Mouse (Mus musculus): Measurements from ENCODE around the gene Skap2. TPM values are rescaled to one million over a fixed set of nuclear protein-coding genes. Genes with fewer than 3 reads are reported as not detected.

The Skap2 gene
- polyA plus RNA-seq, 1 experiment: 15.2 TPM

GRCm38 (mm10) chr6:51850030-51850817, 162.1 kb downstream of the Skap2 start:
- no peak for TF ChIP-seq POLR2A (IDR thresholded peaks at IDR 0.05; ENCODE audit: control insufficient read depth, low read depth, low read length)
- TF ChIP-seq CTCF (IDR thresholded peaks at IDR 0.05; ENCODE audit: control insufficient read depth, insufficient read depth, insufficient replicate concordance, low read depth, low read length): no peak
- H3K4me3 ChIP-seq (ENCODE audit: control insufficient read depth, low read depth, low read length): no peak overlapping the region
- no peak overlapping the region for H3K27ac ChIP-seq (ENCODE audit: control insufficient read depth, insufficient read depth, low read depth, low read length)
- no peaks in the 10 kb centered on the region for H3K27me3 ChIP-seq (ENCODE audit: control insufficient read depth, insufficient read depth, low read length)
- no peaks in the 10 kb centered on the region for H3K36me3 ChIP-seq (ENCODE audit: control insufficient read depth, insufficient read depth, low read length)
- no peaks in the 10 kb centered on the region for H3K4me1 ChIP-seq (ENCODE audit: control insufficient read depth, insufficient read depth, low read length)

GRCm38 (mm10) chr6:51849561-51849960, 162.8 kb downstream of the Skap2 start:
- no peaks in the 10 kb centered on the region for H3K27me3 ChIP-seq (ENCODE audit: control insufficient read depth, insufficient read depth, low read length)
- TF ChIP-seq CTCF (IDR thresholded peaks at IDR 0.05; ENCODE audit: control insufficient read depth, insufficient read depth, insufficient replicate concordance, low read depth, low read length) (no peak), POLR2A (IDR thresholded peaks at IDR 0.05; ENCODE audit: control insufficient read depth, low read depth, low read length) (no peak)

GRCm38 (mm10) chr6:51844106-51844505, 168.2 kb downstream of the Skap2 start:
- TF ChIP-seq POLR2A (IDR thresholded peaks at IDR 0.05; ENCODE audit: control insufficient read depth, low read depth, low read length): no peak
- no peak for TF ChIP-seq CTCF (IDR thresholded peaks at IDR 0.05; ENCODE audit: control insufficient read depth, insufficient read depth, insufficient replicate concordance, low read depth, low read length)
- H3K27ac ChIP-seq (ENCODE audit: control insufficient read depth, insufficient read depth, low read depth, low read length): no peak overlapping the region

More at GRCm38 (mm10) chr6:51849561-51849960, 162.8 kb downstream of the Skap2 start:
- H3K36me3 ChIP-seq (ENCODE audit: control insufficient read depth, insufficient read depth, low read length): no peaks in the 10 kb centered on the region
- H3K27ac ChIP-seq (ENCODE audit: control insufficient read depth, insufficient read depth, low read depth, low read length): no peak overlapping the region
- no peaks in the 10 kb centered on the region for H3K4me1 ChIP-seq (ENCODE audit: control insufficient read depth, insufficient read depth, low read length)
- H3K4me3 ChIP-seq (ENCODE audit: control insufficient read depth, low read depth, low read length): no peak overlapping the region

GRCm38 (mm10) chr6:51843081-51843480, 169.3 kb downstream of the Skap2 start:
- no peaks in the 10 kb centered on the region for H3K4me1 ChIP-seq (ENCODE audit: control insufficient read depth, insufficient read depth, low read length)
- no peak for TF ChIP-seq CTCF (IDR thresholded peaks at IDR 0.05; ENCODE audit: control insufficient read depth, insufficient read depth, insufficient replicate concordance, low read depth, low read length)
- TF ChIP-seq POLR2A (IDR thresholded peaks at IDR 0.05; ENCODE audit: control insufficient read depth, low read depth, low read length): no peak
- H3K4me3 ChIP-seq (ENCODE audit: control insufficient read depth, low read depth, low read length): no peak overlapping the region
- no peaks in the 10 kb centered on the region for H3K27me3 ChIP-seq (ENCODE audit: control insufficient read depth, insufficient read depth, low read length)
- H3K27ac ChIP-seq (ENCODE audit: control insufficient read depth, insufficient read depth, low read depth, low read length): no peak overlapping the region
- no peaks in the 10 kb centered on the region for H3K36me3 ChIP-seq (ENCODE audit: control insufficient read depth, insufficient read depth, low read length)

More at GRCm38 (mm10) chr6:51844106-51844505, 168.2 kb downstream of the Skap2 start:
- no peaks in the 10 kb centered on the region for H3K36me3 ChIP-seq (ENCODE audit: control insufficient read depth, insufficient read depth, low read length)
- no peak overlapping the region for H3K4me3 ChIP-seq (ENCODE audit: control insufficient read depth, low read depth, low read length)
- H3K4me1 ChIP-seq (ENCODE audit: control insufficient read depth, insufficient read depth, low read length): no peaks in the 10 kb centered on the region
- H3K27me3 ChIP-seq (ENCODE audit: control insufficient read depth, insufficient read depth, low read length): no peaks in the 10 kb centered on the region

GRCm38 (mm10) chr6:51838177-51838576, 174.2 kb downstream of the Skap2 start:
- Histone ChIP-seq H3K4me3 (ENCODE audit: control insufficient read depth, low read depth, low read length) (no peak overlapping the region), H3K27ac (ENCODE audit: control insufficient read depth, insufficient read depth, low read depth, low read length) (no peak overlapping the region), H3K4me1 (ENCODE audit: control insufficient read depth, insufficient read depth, low read length) (no peaks in the 10 kb centered on the region), H3K27me3 (ENCODE audit: control insufficient read depth, insufficient read depth, low read length) (no peaks in the 10 kb centered on the region), H3K36me3 (ENCODE audit: control insufficient read depth, insufficient read depth, low read length) (no peaks in the 10 kb centered on the region)
- TF ChIP-seq POLR2A (IDR thresholded peaks at IDR 0.05; ENCODE audit: control insufficient read depth, low read depth, low read length): no peak
- no peak for TF ChIP-seq CTCF (IDR thresholded peaks at IDR 0.05; ENCODE audit: control insufficient read depth, insufficient read depth, insufficient replicate concordance, low read depth, low read length)

- H3K4me1 ChIP-seq (ENCODE audit: control insufficient read depth, insufficient read depth, low read length): no peaks in the 10 kb centered on the region
These were observed 179.0 kb downstream of the Skap2 start for GRCm38 (mm10) chr6:51833362-51833761.

GRCm38 (mm10) chr6:51825621-51826021, 186.7 kb downstream of the Skap2 start:
- no peak overlapping the region for H3K4me3 ChIP-seq (ENCODE audit: control insufficient read depth, low read depth, low read length)
- no peaks in the 10 kb centered on the region for H3K27me3 ChIP-seq (ENCODE audit: control insufficient read depth, insufficient read depth, low read length)
- H3K4me1 ChIP-seq (ENCODE audit: control insufficient read depth, insufficient read depth, low read length): no peaks in the 10 kb centered on the region
- TF ChIP-seq POLR2A (IDR thresholded peaks at IDR 0.05; ENCODE audit: control insufficient read depth, low read depth, low read length) (no peak), CTCF (IDR thresholded peaks at IDR 0.05; ENCODE audit: control insufficient read depth, insufficient read depth, insufficient replicate concordance, low read depth, low read length) (no peak)
- no peaks in the 10 kb centered on the region for H3K36me3 ChIP-seq (ENCODE audit: control insufficient read depth, insufficient read depth, low read length)
- no peak overlapping the region for H3K27ac ChIP-seq (ENCODE audit: control insufficient read depth, insufficient read depth, low read depth, low read length)

More at GRCm38 (mm10) chr6:51833362-51833761, 179.0 kb downstream of the Skap2 start:
- Histone ChIP-seq H3K27ac (ENCODE audit: control insufficient read depth, insufficient read depth, low read depth, low read length) (no peak overlapping the region), H3K36me3 (ENCODE audit: control insufficient read depth, insufficient read depth, low read length) (no peaks in the 10 kb centered on the region), H3K27me3 (ENCODE audit: control insufficient read depth, insufficient read depth, low read length) (no peaks in the 10 kb centered on the region), H3K4me3 (ENCODE audit: control insufficient read depth, low read depth, low read length) (no peak overlapping the region)
- TF ChIP-seq CTCF (IDR thresholded peaks at IDR 0.05; ENCODE audit: control insufficient read depth, insufficient read depth, insufficient replicate concordance, low read depth, low read length) (no peak), POLR2A (IDR thresholded peaks at IDR 0.05; ENCODE audit: control insufficient read depth, low read depth, low read length) (no peak)

All from testis, adult 2 months (tissue).